12 mouse cellular contexts compared by ENCODE assay signal in genomic region chr7:123298225-123298624, GRCm38 (mm10).
DNase-seq lines count a peak whose midpoint lies in the region; ATAC-seq lines count a peak whose summit lies in the region.
"Had no signal": no experiment of that assay in that cellular context is flagged by ENCODE, and none has a peak within 500 bp of the region (broad histone marks: within the 10 kb centered on the region; RNA-seq: fewer than 3 reads in every experiment).

No protein-coding gene starts in this region.

- H3K4me2 ChIP-seq in hindbrain, embryonic 11.5 days (replicated peaks; ENCODE audit: low read depth, low read length): no peak overlapping the region
- H3K4me2 ChIP-seq: limb, embryonic 15.5 days; midbrain, embryonic 12.5 days; stomach, embryonic 15.5 days had no signal

- no peaks in the 10 kb centered on the region for H3K36me3 ChIP-seq in hindbrain, embryonic 11.5 days (ENCODE audit: control insufficient read depth, insufficient read depth, low read length)

- 77% methylated on average over 3 of the region's 3 CpGs for WGBS in hindbrain, embryonic 11.5 days

- no peaks in the 10 kb centered on the region for H3K9me3 ChIP-seq in hindbrain, embryonic 11.5 days (ENCODE audit: control insufficient read depth, low read length)
- H3K9me3 ChIP-seq: limb, embryonic 15.5 days; midbrain, embryonic 12.5 days; stomach, embryonic 15.5 days had no signal

- intact Hi-C loops in left cerebral cortex, postnatal 4 days (cut with DNase I): no loop called here

- ATAC-seq in hindbrain, embryonic 11.5 days (ENCODE audit: low FRiP score): no peak

- no peak overlapping the region for H3K9ac ChIP-seq in hindbrain, embryonic 11.5 days (ENCODE audit: low read depth, low read length)
- H3K9ac ChIP-seq: limb, embryonic 15.5 days; midbrain, embryonic 12.5 days; stomach, embryonic 15.5 days had no signal

- H3K27me3 ChIP-seq in hindbrain, embryonic 11.5 days (ENCODE audit: control insufficient read depth, insufficient read depth, low read length): no peaks in the 10 kb centered on the region
- H3K27me3 ChIP-seq: limb, embryonic 15.5 days; midbrain, embryonic 12.5 days; stomach, embryonic 15.5 days had no signal

- no peak overlapping the region for H3K4me3 ChIP-seq in hindbrain, embryonic 11.5 days (ENCODE audit: low read depth, low read length)
- H3K4me3 ChIP-seq: limb, embryonic 15.5 days; midbrain, embryonic 12.5 days; stomach, embryonic 15.5 days had no signal

- DNase-seq in cerebellum, adult 18-20 months: peak; percentile 51 to 60
- no peak for DNase-seq in cerebellum, postnatal 4 days (ENCODE audit: low spot score in 2 of 2)
- peak; percentile 20 for DNase-seq in left cerebral cortex, postnatal 4 days
- no peak for DNase-seq in left cerebral cortex, adult 11 months (ENCODE audit: low spot score)
- peak; percentile 70 to 76 for DNase-seq in heart, adult 18-20 months
- peak; percentile 63 for DNase-seq in lung, postnatal 10 days
- no peak for DNase-seq in embryo, embryonic 9.5 days (ENCODE audit: extremely low spot score)
- DNase-seq in hindbrain, embryonic 11.5 days (ENCODE audit: low spot score): no peak
- DNase-seq: B cell, adult 2 months had no signal

- no peak overlapping the region for H3K27ac ChIP-seq in hindbrain, embryonic 11.5 days (ENCODE audit: low read depth, low read length)
- H3K27ac ChIP-seq: midbrain, embryonic 12.5 days; stomach, embryonic 15.5 days had no signal

- H3K4me1 ChIP-seq in hindbrain, embryonic 11.5 days (replicated peaks; ENCODE audit: control insufficient read depth, insufficient read depth, low read length): no peaks in the 10 kb centered on the region
- H3K4me1 ChIP-seq: limb, embryonic 15.5 days; midbrain, embryonic 12.5 days; stomach, embryonic 15.5 days had no signal

Comparison
In these comparisons a context has a peak if more than half of its experiments do, and no peak if none do; other contexts are left out.
1. DNase-seq: peak in cerebellum, adult 18-20 months (2 of 2), left cerebral cortex, postnatal 4 days (single experiment), heart, adult 18-20 months (2 of 2) and lung, postnatal 10 days (single experiment); none in cerebellum, postnatal 4 days (0 of 2), left cerebral cortex, adult 11 months (single experiment), embryo, embryonic 9.5 days (single experiment) and hindbrain, embryonic 11.5 days (single experiment).